ENCODE assay signal across 10 mouse cellular contexts in genomic region chr11:79530333-79530761, GRCm38 (mm10). TPM values are rescaled to one million over a fixed set of nuclear protein-coding genes. Genes with fewer than 3 reads are reported as not detected.
A peak's percentile ranks its signal among the peaks of the same experiment; 100 is the strongest.
DNase-seq lines count a peak whose midpoint lies in the region; ATAC-seq lines count a peak whose summit lies in the region.
"Had no signal": no experiment of that assay in that cellular context is flagged by ENCODE, and none has a peak within 500 bp of the region (broad histone marks: within the 10 kb centered on the region; RNA-seq: fewer than 3 reads in every experiment).

TSS of gene Evi2 (minus strand) at chr11:79530589.
TSS of gene Evi2a (minus strand) at chr11:79530609.

- H3K27ac ChIP-seq in macrophage = peak within 1 kb of the TSS; percentile 98
- H3K27ac ChIP-seq: embryonic facial prominence, embryonic 15.5 days; limb, embryonic 15.5 days had no signal

- H3K36me3 ChIP-seq in macrophage (ENCODE audit: inconsistent target) = peaks cover 8% of the 10 kb centered on the region
- H3K36me3 ChIP-seq: embryonic facial prominence, embryonic 15.5 days; limb, embryonic 15.5 days had no signal

- peak within 1 kb of the TSS; percentile 64 for H3K4me3 ChIP-seq in macrophage (ENCODE audit: inconsistent target)
- H3K4me3 ChIP-seq: embryonic facial prominence, embryonic 15.5 days; limb, embryonic 15.5 days had no signal

- peak; percentile 27 to 56 for DNase-seq in frontal cortex, postnatal 36 days (ENCODE audit: low spot score in 2 of 2)
- no peak for DNase-seq in frontal cortex, postnatal 10 days (ENCODE audit: low spot score in 2 of 2)
- peak; percentile 12 for DNase-seq in heart, postnatal 25 days (ENCODE audit: low spot score)
- no peak for DNase-seq in urinary bladder, adult 2 months (ENCODE audit: low spot score)
- no peak for DNase-seq in adrenal gland, adult 8-10 months
- DNase-seq in kidney, postnatal 14 days = no peak

- WGBS in macrophage (ENCODE audit: missing documents) = 0% methylated on average over 7 of the region's 7 CpGs

- H3K79me2 ChIP-seq in macrophage (ENCODE audit: inconsistent target) = peaks cover 51% of the 10 kb centered on the region

- intact Hi-C loops in heart, postnatal 25 days (cut with DNase I) = no loop called here

- peak; percentile 85 for ATAC-seq in CD4-positive, CD25-positive, alpha-beta regulatory T cell, adult 4 months

RNA-seq across cellular contexts. Expression of gene Evi2, which starts in this region (rescaled TPM):
- 1 to 10 TPM; 5.2 to 6.9 TPM for polyA plus RNA-seq in CD4-positive, CD25-positive, alpha-beta regulatory T cell, adult 4 months (2017; shearing (Covaris generic))
- under 1 TPM in 1 of 2 experiments, not detected in 1; 0.08 TPM for total RNA-seq in heart, postnatal 25 days (2021)
- 10 to 100 TPM in 21 of 26 experiments, 1 to 10 TPM in 5; 2.7 to 35.0 (median 22.9) TPM for total RNA-seq in macrophage (2018; cell fraction: chromatin; rRNA removed)
- total RNA-seq in macrophage (2018; cell fraction: cytosol; rRNA removed) = 10 to 100 TPM in 25 of 26 experiments, 1 to 10 TPM in 1; 7.8 to 17.8 (median 14.0) TPM
- total RNA-seq in macrophage (2018; cell fraction: nucleus; rRNA removed) = 10 to 100 TPM in 24 of 26 experiments, 1 to 10 TPM in 2; 5.1 to 44.0 (median 21.8) TPM
- polyA plus RNA-seq in macrophage (2018) = 12.0 to 26.9 TPM (median 22.2 TPM) in 3 replicates
- 0.50 TPM in 2 replicates for polyA plus RNA-seq in urinary bladder, adult 2 months (2012; rRNA removed)
- total RNA-seq in adrenal gland, adult 8-10 months (2022) = under 1 TPM; 0.12 to 0.35 (median 0.21) TPM

RNA-seq across cellular contexts. Expression of gene Evi2a, which starts in this region (rescaled TPM):
- 10 to 100 TPM; 43.8 to 53.2 TPM for polyA plus RNA-seq in CD4-positive, CD25-positive, alpha-beta regulatory T cell, adult 4 months (2017; shearing (Covaris generic))
- 1 to 10 TPM; 1.9 to 2.8 TPM for total RNA-seq in heart, postnatal 25 days (2021)
- 100 to 1,000 TPM in 16 of 26 experiments, 10 to 100 TPM in 10; 15.8 to 244 (median 113) TPM for total RNA-seq in macrophage (2018; cell fraction: chromatin; rRNA removed)
- total RNA-seq in macrophage (2018; cell fraction: cytosol; rRNA removed) = 100 to 1,000 TPM; 334 to 519 (median 442) TPM
- total RNA-seq in macrophage (2018; cell fraction: nucleus; rRNA removed) = 100 to 1,000 TPM in 25 of 26 experiments, 10 to 100 TPM in 1; 94.6 to 560 (median 329) TPM
- polyA plus RNA-seq in macrophage (2018) = 439 to 590 TPM (median 443 TPM) in 3 replicates
- 13.6 and 15.8 TPM in 2 replicates for polyA plus RNA-seq in urinary bladder, adult 2 months (2012; rRNA removed)
- total RNA-seq in adrenal gland, adult 8-10 months (2022) = 1 to 10 TPM; 3.2 to 7.0 (median 4.9) TPM

Comparison
In these comparisons a context has a peak if more than half of its experiments do, and no peak if none do; other contexts are left out.
1. DNase-seq: peak in frontal cortex, postnatal 36 days (2 of 2) and heart, postnatal 25 days (single experiment); none in frontal cortex, postnatal 10 days (0 of 2), urinary bladder, adult 2 months (single experiment), adrenal gland, adult 8-10 months (single experiment) and kidney, postnatal 14 days (single experiment).